Mouse (Mus musculus): ENCODE data around the gene Zim1. TPM values are rescaled to one million over a fixed set of nuclear protein-coding genes. Genes with fewer than 3 reads are reported as not detected.

Zim1 gene
- total RNA-seq, 4 experiments from 2014 or later: 2.1 to 7.0 (median 5.5) TPM

DNA sequence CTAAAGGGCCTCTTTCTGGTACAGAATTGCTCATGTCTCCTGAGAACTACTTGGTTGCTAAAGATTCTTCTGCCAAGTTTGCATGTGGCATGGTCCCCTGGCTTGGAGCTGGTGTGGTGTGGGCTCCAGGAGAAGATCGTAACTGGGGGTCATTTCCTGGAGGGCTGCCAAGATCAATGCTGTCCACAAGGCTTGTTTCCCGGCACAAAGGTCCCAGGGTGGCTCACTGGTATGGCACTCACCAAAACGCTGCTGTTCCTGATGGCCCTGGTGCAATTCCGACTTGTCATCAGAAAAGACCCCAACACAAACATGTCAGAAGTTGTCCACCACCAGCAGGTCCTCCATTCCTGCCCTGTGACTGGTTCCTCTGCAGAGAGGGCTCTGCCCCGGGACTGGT, 44.1 kb downstream of the Zim1 start:
- no peak for DNase-seq (ENCODE audit: low spot score in 2 of 2)

DNA sequence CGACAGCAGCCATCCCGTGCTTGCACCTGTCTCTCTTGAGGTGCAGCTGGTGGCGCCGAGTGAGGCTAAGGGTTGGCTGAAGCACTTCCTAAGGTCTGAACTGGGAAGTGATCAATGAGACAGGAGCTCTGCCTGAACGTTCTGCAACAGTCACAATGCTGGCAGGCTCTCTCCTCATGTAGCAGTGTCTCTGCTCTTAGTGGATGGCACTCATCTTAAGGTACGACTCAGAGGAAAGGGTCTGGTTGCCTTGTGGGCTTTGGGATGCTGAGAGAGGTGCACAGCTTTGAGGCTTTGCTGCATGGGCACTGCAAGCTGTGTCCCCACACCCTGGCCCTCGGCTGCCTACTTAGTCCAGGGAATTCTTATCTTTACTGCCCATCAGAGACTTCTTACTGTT, 45.0 kb downstream of the Zim1 start:
- DNase-seq (ENCODE audit: low spot score in 2 of 2): no peak

DNA sequence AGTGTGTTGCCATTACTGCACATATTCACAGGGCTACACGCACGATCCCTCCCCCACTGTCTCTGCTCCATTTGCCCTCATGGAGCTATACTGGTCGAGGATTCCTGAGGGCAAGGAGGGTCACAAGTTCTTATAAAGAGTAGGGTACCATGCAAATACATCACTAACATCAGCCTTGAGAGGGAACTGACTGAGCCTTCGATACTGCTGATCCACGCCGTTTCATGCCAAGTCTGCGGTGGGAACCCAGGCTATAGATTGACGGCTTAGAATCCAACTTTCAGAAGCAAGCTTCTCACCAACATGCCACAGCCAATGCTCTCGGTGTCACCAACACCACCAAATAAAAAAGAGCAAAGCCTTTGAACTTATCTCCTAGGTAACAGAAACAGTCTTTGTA, 45.7 kb downstream of the Zim1 start:
- DNase-seq (ENCODE audit: low spot score in 2 of 2): no peak

DNA sequence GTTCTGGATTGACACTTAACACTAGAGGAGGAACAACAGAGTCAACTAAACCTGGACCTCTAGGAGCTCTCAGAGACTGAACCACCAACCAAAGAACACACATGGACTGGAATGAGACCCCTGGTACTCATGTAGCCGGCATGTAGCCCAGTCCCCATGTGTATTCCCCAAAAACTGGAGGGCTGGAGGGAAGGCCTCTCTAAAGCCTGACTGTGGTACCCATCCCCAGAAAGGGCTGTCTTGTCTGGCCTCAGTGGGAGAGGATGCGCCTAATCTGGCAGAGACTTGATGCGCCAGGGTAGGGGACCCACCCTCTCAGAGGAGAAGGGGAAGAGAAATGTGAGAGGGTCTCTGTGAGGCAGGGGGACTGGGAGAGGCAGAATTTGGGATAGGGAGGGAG, 50.4 kb downstream of the Zim1 start:
- DNase-seq (ENCODE audit: low spot score in 2 of 2): no peak

DNA sequence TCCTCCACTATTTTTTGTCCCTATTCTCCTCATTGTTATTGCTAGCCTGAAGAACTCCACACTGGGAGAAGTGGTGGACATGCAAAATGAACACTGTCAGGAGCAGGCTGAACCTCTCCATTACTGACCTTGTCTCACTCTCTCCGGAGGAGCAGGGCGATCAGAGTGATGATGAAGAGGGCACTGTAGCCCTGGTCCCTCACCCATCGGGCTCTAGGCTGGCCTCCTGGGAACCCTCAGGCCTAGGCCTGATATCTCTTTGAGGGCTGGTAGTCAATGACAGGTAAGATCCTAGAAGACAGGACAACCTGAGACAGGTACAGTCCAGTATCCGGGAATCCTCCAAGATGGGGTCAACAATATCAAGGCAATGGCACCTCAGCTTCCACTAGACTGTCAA, 58.2 kb downstream of the Zim1 start:
- no peak for DNase-seq (ENCODE audit: low spot score in 2 of 2)

DNA sequence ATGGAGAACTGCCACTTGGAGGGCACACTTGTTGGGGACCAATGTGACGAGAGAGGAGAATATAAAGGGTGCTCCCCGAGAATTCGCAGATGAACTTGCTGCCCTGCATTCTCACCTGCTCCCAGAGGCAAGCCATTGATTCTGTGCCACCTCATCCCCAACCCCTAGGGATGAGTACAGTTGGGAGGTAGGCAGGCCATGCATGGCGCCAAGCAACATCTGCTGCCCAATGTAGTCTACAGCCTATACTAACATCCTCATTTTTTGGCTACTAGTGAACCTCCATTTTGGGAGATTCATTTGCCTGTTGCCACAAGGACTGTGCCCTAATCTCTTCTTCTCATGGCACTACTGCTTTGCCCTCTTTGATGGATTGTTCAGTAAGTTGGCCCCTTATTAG, 59.5 kb downstream of the Zim1 start:
- no peak for DNase-seq (ENCODE audit: low spot score in 2 of 2)

DNA sequence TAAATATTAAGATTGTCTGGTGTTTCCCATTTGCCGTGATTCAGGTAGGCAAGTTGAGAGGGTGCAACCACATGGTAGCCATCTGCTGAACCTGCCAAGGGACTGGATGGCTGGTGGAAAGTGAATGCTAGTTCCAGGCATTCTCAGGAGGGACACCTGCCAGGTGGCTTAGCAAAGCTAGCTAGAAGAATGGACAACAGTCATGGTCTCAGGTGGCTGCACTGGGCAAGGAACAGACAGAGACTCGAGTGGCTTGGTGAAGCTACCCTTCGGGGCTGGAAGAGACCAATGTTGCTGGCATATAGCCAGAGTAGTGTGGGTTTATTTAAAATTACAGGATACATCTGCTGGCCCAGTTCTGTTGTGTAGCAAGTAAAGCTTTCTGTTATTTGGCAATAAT, 60.4 kb downstream of the Zim1 start:
- no peak for DNase-seq (ENCODE audit: low spot score in 2 of 2)

Other genes with a start within 250 kb of the Zim1 start
- under 1 TPM in 2 of 4 experiments, not detected in 2; 0.09 to 0.15 TPM for gene Olfr1336, start 240.3 kb downstream of the Zim1 start, total RNA-seq (2022)
- not detected for gene Olfr1346, start 229.3 kb downstream of the Zim1 start, total RNA-seq (2022)
- not detected for gene Olfr5, start 209.5 kb downstream of the Zim1 start, total RNA-seq (2022)
- not detected for gene Olfr1347, start 196.7 kb downstream of the Zim1 start, total RNA-seq (2022)
- gene Olfr1348, start 187.7 kb downstream of the Zim1 start, total RNA-seq (2022): not detected
- not detected for gene Olfr1349, start 173.5 kb downstream of the Zim1 start, total RNA-seq (2022)
- not detected for gene Olfr1350, start 131.6 kb downstream of the Zim1 start, total RNA-seq (2022)
- 100 to 1,000 TPM; 200 to 223 (median 214) TPM for gene Peg3, start 34.0 kb upstream of the Zim1 start, total RNA-seq (2022)
- gene Usp29, start 34.1 kb upstream of the Zim1 start, total RNA-seq (2022): 10 to 100 TPM; 45.1 to 54.2 (median 45.9) TPM

All from left cerebral cortex, adult 8-10 months (tissue).